Mouse (Mus musculus) myocyte (in vitro differentiated cells): ENCODE results near the gene Tmem53.

Source experiments
- MAX ChIP-seq: IDR thresholded peaks from one replicate; pipeline ENCODE4 v1.6.1; 2011; ENCODE audit warnings: low read depth, mild to moderate bottlenecking, control low read depth
- MYOD1 ChIP-seq, 3 experiments: IDR thresholded peaks; one replicate each; pipeline ENCODE4 v1.6.1; 2011; ENCODE audit warnings: control low read depth in 2 of 3, low read depth in 2 of 3, mild to moderate bottlenecking in 2 of 3, moderate library complexity in 1 of 3; ENCODE audit not compliant: insufficient read length in 2 of 3, control insufficient read depth in 1 of 3
- MYOG ChIP-seq, 3 experiments: IDR thresholded peaks; one replicate each; pipeline ENCODE4 v1.6.1; 2011; ENCODE audit warnings: control low read depth in 2 of 3, low read depth in 2 of 3, mild to moderate bottlenecking in 2 of 3; ENCODE audit not compliant: insufficient read length in 2 of 3, control insufficient read depth in 1 of 3, insufficient read depth in 1 of 3
- POLR2A ChIP-seq: IDR thresholded peaks from one replicate; pipeline ENCODE4 v1.6.1; 2011; ENCODE audit warnings: low read depth, mild to moderate bottlenecking, control low read depth, moderate library complexity; ENCODE audit not compliant: insufficient read length
- POLR2AphosphoS2 ChIP-seq: IDR thresholded peaks from one replicate; pipeline ENCODE4 v1.6.1; 2011; ENCODE audit warnings: low read depth, control low read depth; ENCODE audit not compliant: insufficient read length
- SRF ChIP-seq: IDR thresholded peaks from one replicate; pipeline ENCODE4 v1.6.1; 2011; ENCODE audit warnings: low read depth; ENCODE audit not compliant: control insufficient read depth, insufficient read length
- TCF12 ChIP-seq: IDR thresholded peaks from one replicate; pipeline ENCODE4 v1.6.1; 2011; ENCODE audit warnings: mild to moderate bottlenecking, control low read depth; ENCODE audit not compliant: poor library complexity, insufficient read depth, severe bottlenecking
- USF1 ChIP-seq: IDR thresholded peaks from one replicate; pipeline ENCODE4 v1.6.1; 2011; ENCODE audit warnings: low read depth, mild to moderate bottlenecking, control low read depth, moderate library complexity

DNA sequence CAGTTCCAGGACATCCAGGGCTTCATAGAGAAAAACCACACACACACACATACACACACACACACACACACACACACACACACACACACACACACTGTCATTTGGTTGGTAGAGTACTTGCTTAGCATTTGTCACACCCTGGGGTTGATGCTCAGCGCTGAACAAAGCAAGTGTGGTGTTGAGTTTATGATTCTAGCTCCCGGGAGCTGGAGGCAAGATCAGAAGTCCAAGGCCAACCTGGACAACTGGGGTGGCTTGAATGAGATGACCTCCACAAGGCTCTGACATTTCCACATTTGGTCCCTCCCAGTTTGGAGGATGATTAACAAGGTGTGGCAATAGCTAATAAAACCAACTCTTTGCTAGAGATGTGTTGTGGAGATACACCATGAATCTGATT lies 20.5 kb upstream of the Tmem53 start:
- TF ChIP-seq SRF (no peak), TCF12 (no peak), USF1 (no peak), POLR2A (no peak), MYOD1 (IDR thresholded peaks at IDR 0.05; ENCODE audit: control insufficient read depth in 1 of 3, insufficient read length in 2 of 3, low read depth in 2 of 3) (no peak), POLR2AphosphoS2 (no peak), MYOG (IDR thresholded peaks at IDR 0.05; ENCODE audit: control insufficient read depth in 1 of 3, insufficient read depth in 1 of 3, insufficient read length in 2 of 3, low read depth in 2 of 3) (no peak), MAX (no peak)
